ENCODE assay signal across 12 mouse cellular contexts in the genomic region with DNA sequence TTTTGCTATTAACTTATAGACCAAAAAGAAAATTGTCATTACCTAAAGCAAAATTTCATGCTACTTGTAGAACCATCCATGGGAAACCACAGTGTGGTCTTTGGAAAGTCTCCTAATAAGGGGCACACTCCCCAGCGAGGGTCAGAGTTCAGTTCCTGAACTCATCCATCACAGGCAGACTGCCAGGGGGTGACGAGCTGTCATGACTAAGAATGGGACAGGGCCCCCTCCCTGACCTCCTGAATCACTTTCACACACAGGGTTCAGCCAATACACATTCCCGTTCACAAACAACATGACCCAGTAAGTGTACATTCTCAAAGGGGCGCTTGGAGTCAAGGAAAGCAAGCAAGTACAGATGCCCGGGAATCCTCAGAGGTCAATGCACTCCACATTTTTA.
DNase-seq lines count a peak whose midpoint lies in the region; ATAC-seq and TF ChIP-seq lines count a peak whose summit lies in the region.
"Had no signal": no experiment of that assay in that cellular context is flagged by ENCODE, and none has a peak within 500 bp of the region (broad histone marks: within the 10 kb centered on the region; RNA-seq: fewer than 3 reads in every experiment).

No protein-coding gene starts in this region.

- DNase-seq in kidney, adult 2 months = peak; percentile 2
- DNase-seq in right cerebral cortex, postnatal 4 days = peak; percentile 8
- no peak for DNase-seq in right cerebral cortex, adult 18-20 months
- DNase-seq in forelimb bud, embryonic 11.5 days (ENCODE audit: low read depth, low spot score) = peak; percentile 11
- peak; percentile 17 for DNase-seq in yolk sac, embryonic 10.5 days (ENCODE audit: low spot score)
- no peak for DNase-seq in frontal cortex, postnatal 10 days (ENCODE audit: low spot score in 2 of 2)
- no peak for DNase-seq in left cerebral cortex, adult 18-20 months (ENCODE audit: low spot score in 2 of 2)
- DNase-seq: cerebellum, adult 9-10 months had no signal

- H3K36me3 ChIP-seq in kidney, adult 2 months (ENCODE audit: control insufficient read depth, insufficient read depth, low read length) = no peaks in the 10 kb centered on the region
- no peaks in the 10 kb centered on the region for H3K36me3 ChIP-seq in kidney, embryonic 15.5 days
- H3K36me3 ChIP-seq: heart, embryonic 12.5 days; limb, embryonic 12.5 days had no signal

- WGBS in kidney, adult 2 months = 38% methylated on average over 5 of the region's 5 CpGs
- 31% methylated on average over 5 of the region's 5 CpGs for WGBS in kidney, embryonic 15.5 days

- no peaks in the 10 kb centered on the region for H3K9me3 ChIP-seq in kidney, embryonic 15.5 days (replicated peaks)
- H3K9me3 ChIP-seq: heart, embryonic 12.5 days; limb, embryonic 12.5 days had no signal

- TF ChIP-seq POLR2A in kidney, adult 2 months (IDR thresholded peaks at IDR 0.05; ENCODE audit: low read depth, low read length) = no peak

- no peaks in the 10 kb centered on the region for H3K27me3 ChIP-seq in kidney, adult 2 months (replicated peaks; ENCODE audit: control insufficient read depth, insufficient read depth, low read length)
- no peaks in the 10 kb centered on the region for H3K27me3 ChIP-seq in kidney, embryonic 15.5 days
- H3K27me3 ChIP-seq: heart, embryonic 12.5 days; limb, embryonic 12.5 days had no signal

- no peak for TF ChIP-seq CTCF in kidney, adult 2 months (conservative IDR thresholded peaks at IDR 0.05; ENCODE audit: insufficient read depth, insufficient read length, low read depth, low read length)

- H3K4me2 ChIP-seq in kidney, embryonic 15.5 days = no peak overlapping the region
- H3K4me2 ChIP-seq: heart, embryonic 12.5 days; limb, embryonic 12.5 days had no signal

- H3K4me1 ChIP-seq in kidney, adult 2 months (ENCODE audit: control insufficient read depth, insufficient read depth, low read length) = no peaks in the 10 kb centered on the region; the same call in 1 of the 2 replicates
- H3K4me1 ChIP-seq in kidney, embryonic 15.5 days = no peaks in the 10 kb centered on the region
- H3K4me1 ChIP-seq: limb, embryonic 12.5 days had no signal

- ATAC-seq in kidney, embryonic 15.5 days (replicated peaks; ENCODE audit: low FRiP score) = no peak
- ATAC-seq: lung, postnatal 0 days had no signal

- no peak overlapping the region for H3K4me3 ChIP-seq in kidney, adult 2 months (ENCODE audit: insufficient read depth, low read depth, low read length)
- H3K4me3 ChIP-seq in kidney, embryonic 15.5 days (replicated peaks) = no peak overlapping the region
- H3K4me3 ChIP-seq: heart, embryonic 12.5 days; limb, embryonic 12.5 days had no signal

- H3K9ac ChIP-seq in kidney, embryonic 15.5 days = no peak overlapping the region
- H3K9ac ChIP-seq: heart, embryonic 12.5 days; limb, embryonic 12.5 days had no signal

- no peak overlapping the region for H3K27ac ChIP-seq in kidney, adult 2 months (ENCODE audit: insufficient read depth, low read depth, low read length)
- H3K27ac ChIP-seq in kidney, embryonic 15.5 days = no peak overlapping the region
- H3K27ac ChIP-seq: limb, embryonic 12.5 days had no signal

Comparison
In these comparisons a context has a peak if more than half of its experiments do, and no peak if none do; other contexts are left out.
1. DNase-seq: peak in kidney, adult 2 months (single experiment), right cerebral cortex, postnatal 4 days (single experiment), forelimb bud, embryonic 11.5 days (single experiment) and yolk sac, embryonic 10.5 days (single experiment); none in right cerebral cortex, adult 18-20 months (single experiment), frontal cortex, postnatal 10 days (0 of 2) and left cerebral cortex, adult 18-20 months (0 of 2).